Mouse (Mus musculus): ENCODE measurements around the gene Ano4. TPM values are rescaled to one million over a fixed set of nuclear protein-coding genes. Genes with fewer than 3 reads are reported as not detected.
A peak's percentile ranks its signal among the peaks of the same experiment; 100 is the strongest.

Gene Ano4
- polyA plus RNA-seq, 1 experiment from 2014 or later: 11.9 TPM

GRCm38 (mm10) chr10:89121391-89121790, 223.2 kb downstream of the Ano4 start:
- 58% methylated on average over 6 of the region's 6 CpGs for WGBS
- Histone ChIP-seq H3K4me1 (ENCODE audit: control insufficient read depth, insufficient read depth, low read depth, low read length) (no peaks in the 10 kb centered on the region), H3K27me3 (replicated peaks; ENCODE audit: control insufficient read depth, insufficient read depth, low read length) (no peaks in the 10 kb centered on the region), H3K27ac (ENCODE audit: low read depth, low read length) (no peak overlapping the region), H3K36me3 (ENCODE audit: control insufficient read depth, insufficient read depth, low read length) (no peaks in the 10 kb centered on the region), H3K4me2 (ENCODE audit: low read length) (no peak overlapping the region), H3K9ac (ENCODE audit: low read depth, low read length) (no peak overlapping the region), H3K9me3 (ENCODE audit: control insufficient read depth, low read length) (no peaks in the 10 kb centered on the region), H3K4me3 (ENCODE audit: low read length) (no peak overlapping the region)
- no peak for ATAC-seq

GRCm38 (mm10) chr10:89114381-89114780, 230.2 kb downstream of the Ano4 start:
- Histone ChIP-seq H3K4me1 (ENCODE audit: control insufficient read depth, insufficient read depth, low read depth, low read length) (no peaks in the 10 kb centered on the region), H3K9ac (ENCODE audit: low read depth, low read length) (no peak overlapping the region), H3K9me3 (ENCODE audit: control insufficient read depth, low read length) (no peaks in the 10 kb centered on the region), H3K27ac (ENCODE audit: low read depth, low read length) (no peak overlapping the region), H3K36me3 (ENCODE audit: control insufficient read depth, insufficient read depth, low read length) (no peaks in the 10 kb centered on the region), H3K4me3 (ENCODE audit: low read length) (no peak overlapping the region), H3K4me2 (ENCODE audit: low read length) (no peak overlapping the region), H3K27me3 (replicated peaks; ENCODE audit: control insufficient read depth, insufficient read depth, low read length) (no peaks in the 10 kb centered on the region)
- WGBS: 91% methylated on average over 6 of the region's 6 CpGs
- ATAC-seq: no peak

- H3K27me3 ChIP-seq (replicated peaks; ENCODE audit: control insufficient read depth, insufficient read depth, low read length): no peaks in the 10 kb centered on the region
- no peak for ATAC-seq
- H3K4me1 ChIP-seq (ENCODE audit: control insufficient read depth, insufficient read depth, low read depth, low read length): no peaks in the 10 kb centered on the region
- WGBS: 67% methylated on average over 2 of the region's 2 CpGs
- H3K9ac ChIP-seq (ENCODE audit: low read depth, low read length): no peak overlapping the region
- H3K36me3 ChIP-seq (ENCODE audit: control insufficient read depth, insufficient read depth, low read length): no peaks in the 10 kb centered on the region
- H3K27ac ChIP-seq (ENCODE audit: low read depth, low read length): peak overlapping the region; percentile 23; the same call in 1 of the 2 replicates
- H3K9me3 ChIP-seq (ENCODE audit: control insufficient read depth, low read length): no peaks in the 10 kb centered on the region
- H3K4me2 ChIP-seq (ENCODE audit: low read length): no peak overlapping the region
- no peak overlapping the region for H3K4me3 ChIP-seq (ENCODE audit: low read length)
Observed at GRCm38 (mm10) chr10:89111466-89111865, 233.1 kb downstream of the Ano4 start.

GRCm38 (mm10) chr10:89110917-89111316, 233.6 kb downstream of the Ano4 start:
- 74% methylated on average over 1 of the region's 1 CpGs for WGBS
- Histone ChIP-seq H3K27ac (ENCODE audit: low read depth, low read length) (no peak overlapping the region), H3K4me1 (ENCODE audit: control insufficient read depth, insufficient read depth, low read depth, low read length) (no peaks in the 10 kb centered on the region), H3K9me3 (ENCODE audit: control insufficient read depth, low read length) (no peaks in the 10 kb centered on the region), H3K4me3 (ENCODE audit: low read length) (no peak overlapping the region), H3K9ac (ENCODE audit: low read depth, low read length) (no peak overlapping the region), H3K27me3 (replicated peaks; ENCODE audit: control insufficient read depth, insufficient read depth, low read length) (no peaks in the 10 kb centered on the region), H3K4me2 (ENCODE audit: low read length) (no peak overlapping the region), H3K36me3 (ENCODE audit: control insufficient read depth, insufficient read depth, low read length) (no peaks in the 10 kb centered on the region)
- ATAC-seq: no peak

GRCm38 (mm10) chr10:89103594-89103993, 241.0 kb downstream of the Ano4 start:
- H3K4me2 ChIP-seq (ENCODE audit: low read length): no peak overlapping the region
- 79% methylated on average over 2 of the region's 2 CpGs for WGBS
- H3K27ac ChIP-seq (ENCODE audit: low read depth, low read length): no peak overlapping the region
- no peaks in the 10 kb centered on the region for H3K27me3 ChIP-seq (replicated peaks; ENCODE audit: control insufficient read depth, insufficient read depth, low read length)
- no peak overlapping the region for H3K9ac ChIP-seq (ENCODE audit: low read depth, low read length)
- H3K4me1 ChIP-seq (ENCODE audit: control insufficient read depth, insufficient read depth, low read depth, low read length): no peaks in the 10 kb centered on the region
- H3K9me3 ChIP-seq (ENCODE audit: control insufficient read depth, low read length): no peaks in the 10 kb centered on the region
- no peak overlapping the region for H3K4me3 ChIP-seq (ENCODE audit: low read length)
- no peak for ATAC-seq
- no peaks in the 10 kb centered on the region for H3K36me3 ChIP-seq (ENCODE audit: control insufficient read depth, insufficient read depth, low read length)

GRCm38 (mm10) chr10:89102025-89102424, 242.5 kb downstream of the Ano4 start:
- Histone ChIP-seq H3K9ac (ENCODE audit: low read depth, low read length) (no peak overlapping the region), H3K4me3 (ENCODE audit: low read length) (no peak overlapping the region), H3K9me3 (ENCODE audit: control insufficient read depth, low read length) (no peaks in the 10 kb centered on the region), H3K27me3 (replicated peaks; ENCODE audit: control insufficient read depth, insufficient read depth, low read length) (no peaks in the 10 kb centered on the region), H3K4me2 (ENCODE audit: low read length) (no peak overlapping the region), H3K4me1 (ENCODE audit: control insufficient read depth, insufficient read depth, low read depth, low read length) (no peaks in the 10 kb centered on the region), H3K36me3 (ENCODE audit: control insufficient read depth, insufficient read depth, low read length) (no peaks in the 10 kb centered on the region), H3K27ac (ENCODE audit: low read depth, low read length) (no peak overlapping the region)
- ATAC-seq: peak; percentile 45; the same call in 1 of the 2 replicates
- 53% methylated on average over 7 of the region's 7 CpGs for WGBS

- Histone ChIP-seq H3K4me2 (ENCODE audit: low read length) (no peak overlapping the region), H3K9me3 (ENCODE audit: control insufficient read depth, low read length) (no peaks in the 10 kb centered on the region), H3K4me1 (ENCODE audit: control insufficient read depth, insufficient read depth, low read depth, low read length) (no peaks in the 10 kb centered on the region), H3K4me3 (ENCODE audit: low read length) (no peak overlapping the region), H3K27ac (ENCODE audit: low read depth, low read length) (no peak overlapping the region), H3K36me3 (ENCODE audit: control insufficient read depth, insufficient read depth, low read length) (no peaks in the 10 kb centered on the region), H3K9ac (ENCODE audit: low read depth, low read length) (no peak overlapping the region), H3K27me3 (replicated peaks; ENCODE audit: control insufficient read depth, insufficient read depth, low read length) (no peaks in the 10 kb centered on the region)
- ATAC-seq: no peak
- WGBS: 78% methylated on average over 4 of the region's 4 CpGs
Observed at GRCm38 (mm10) chr10:89098183-89098582, 246.4 kb downstream of the Ano4 start.

- no peak overlapping the region for H3K9ac ChIP-seq (ENCODE audit: low read depth, low read length)
- H3K4me1 ChIP-seq (ENCODE audit: control insufficient read depth, insufficient read depth, low read depth, low read length): no peaks in the 10 kb centered on the region
- H3K4me2 ChIP-seq (ENCODE audit: low read length): no peak overlapping the region
- no peak for ATAC-seq
- no peaks in the 10 kb centered on the region for H3K36me3 ChIP-seq (ENCODE audit: control insufficient read depth, insufficient read depth, low read length)
- no peak overlapping the region for H3K4me3 ChIP-seq (ENCODE audit: low read length)
- no peaks in the 10 kb centered on the region for H3K9me3 ChIP-seq (ENCODE audit: control insufficient read depth, low read length)
- no peaks in the 10 kb centered on the region for H3K27me3 ChIP-seq (replicated peaks; ENCODE audit: control insufficient read depth, insufficient read depth, low read length)
- H3K27ac ChIP-seq (ENCODE audit: low read depth, low read length): no peak overlapping the region
- 82% methylated on average over 9 of the region's 9 CpGs for WGBS
Observed at GRCm38 (mm10) chr10:89092350-89093040, 252.1 kb downstream of the Ano4 start.

GRCm38 (mm10) chr10:89077447-89077846, 267.1 kb downstream of the Ano4 start:
- Histone ChIP-seq H3K27me3 (replicated peaks; ENCODE audit: control insufficient read depth, insufficient read depth, low read length) (no peaks in the 10 kb centered on the region), H3K9ac (ENCODE audit: low read depth, low read length) (no peak overlapping the region), H3K4me3 (ENCODE audit: low read length) (no peak overlapping the region), H3K4me2 (ENCODE audit: low read length) (no peak overlapping the region), H3K27ac (ENCODE audit: low read depth, low read length) (no peak overlapping the region), H3K36me3 (ENCODE audit: control insufficient read depth, insufficient read depth, low read length) (no peaks in the 10 kb centered on the region), H3K9me3 (ENCODE audit: control insufficient read depth, low read length) (no peaks in the 10 kb centered on the region), H3K4me1 (ENCODE audit: control insufficient read depth, insufficient read depth, low read depth, low read length) (no peaks in the 10 kb centered on the region)
- no peak for ATAC-seq
- WGBS: 95% methylated on average over 5 of the region's 5 CpGs
